Mouse (Mus musculus): Measurements from ENCODE around the gene Zfand4. TPM values are rescaled to one million over a fixed set of nuclear protein-coding genes. Genes with fewer than 3 reads are reported as not detected.
"Not testable (repeated sequence)": the region's sequence is repeated elsewhere in the genome, so short reads cannot be mapped to it uniquely, and the experiment has no call there.

The Zfand4 gene
- total RNA-seq (2021) = 1 to 10 TPM; 7.2 to 8.8 TPM

DNA sequence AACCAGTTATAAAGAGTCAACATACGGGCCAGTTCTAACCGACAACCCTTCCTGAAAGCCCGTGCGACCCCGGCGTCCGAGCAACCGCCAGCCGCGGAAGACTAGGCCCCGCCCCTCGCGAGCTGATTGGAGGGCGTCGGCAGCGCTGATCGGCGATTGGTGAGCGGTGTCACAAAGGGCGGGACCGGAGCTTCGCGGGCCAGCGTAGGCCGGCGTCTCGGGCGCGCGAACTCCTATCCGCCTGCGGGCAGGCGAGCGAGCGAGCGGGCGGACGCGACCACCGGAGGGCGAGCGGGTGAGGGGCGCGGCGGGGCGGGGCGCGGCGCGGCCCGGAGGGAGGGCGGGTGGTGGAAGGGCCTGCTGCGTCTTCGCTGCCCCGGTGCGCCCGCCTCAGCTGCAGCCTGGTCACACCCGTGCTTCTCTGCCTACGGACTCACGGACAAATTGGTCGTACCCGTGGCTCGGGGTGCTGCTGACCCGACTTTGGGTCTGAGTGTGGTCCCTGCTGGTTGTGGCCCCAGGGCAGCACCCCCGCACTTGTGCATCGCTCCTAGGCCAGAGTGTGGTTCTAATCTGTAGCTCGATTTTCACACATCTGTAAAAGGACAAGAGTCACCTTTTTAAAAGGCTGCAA lies at the start of gene Zfand4:
Gene Zfand4, plus strand, starts transcription at position 205 of the 634 bp plus-strand sequence.
- DNase-seq (ENCODE audit: extremely low spot score in 1 of 2, low spot score in 2 of 2) = peak; percentile 89 to 97
- intact Hi-C loops (cut with DNase I) = no loop called here

DNA sequence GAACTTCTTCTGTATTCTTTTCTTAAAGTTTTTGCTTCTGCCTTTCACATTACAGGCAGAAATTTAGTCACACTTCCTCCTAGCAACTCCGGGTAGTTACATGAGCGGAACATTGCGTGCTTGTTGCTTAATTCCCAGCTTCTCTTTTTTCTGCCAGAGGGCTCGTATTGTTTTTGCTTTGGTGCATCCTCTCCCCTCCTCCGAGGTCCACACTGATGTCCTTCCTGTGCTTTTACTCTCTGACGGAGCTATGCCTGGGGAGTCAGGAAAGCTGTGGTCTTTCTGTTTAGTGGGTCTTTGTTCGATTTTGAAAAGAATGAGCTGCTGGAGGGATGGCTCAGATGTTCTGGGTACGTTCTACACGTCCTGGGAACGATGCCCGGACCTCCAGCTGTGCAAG lies 36.3 kb upstream of the Zfand4 start:
- DNase-seq (ENCODE audit: extremely low spot score in 1 of 2, low spot score in 2 of 2) = no peak
- intact Hi-C loops (cut with DNase I) = no loop called here

DNA sequence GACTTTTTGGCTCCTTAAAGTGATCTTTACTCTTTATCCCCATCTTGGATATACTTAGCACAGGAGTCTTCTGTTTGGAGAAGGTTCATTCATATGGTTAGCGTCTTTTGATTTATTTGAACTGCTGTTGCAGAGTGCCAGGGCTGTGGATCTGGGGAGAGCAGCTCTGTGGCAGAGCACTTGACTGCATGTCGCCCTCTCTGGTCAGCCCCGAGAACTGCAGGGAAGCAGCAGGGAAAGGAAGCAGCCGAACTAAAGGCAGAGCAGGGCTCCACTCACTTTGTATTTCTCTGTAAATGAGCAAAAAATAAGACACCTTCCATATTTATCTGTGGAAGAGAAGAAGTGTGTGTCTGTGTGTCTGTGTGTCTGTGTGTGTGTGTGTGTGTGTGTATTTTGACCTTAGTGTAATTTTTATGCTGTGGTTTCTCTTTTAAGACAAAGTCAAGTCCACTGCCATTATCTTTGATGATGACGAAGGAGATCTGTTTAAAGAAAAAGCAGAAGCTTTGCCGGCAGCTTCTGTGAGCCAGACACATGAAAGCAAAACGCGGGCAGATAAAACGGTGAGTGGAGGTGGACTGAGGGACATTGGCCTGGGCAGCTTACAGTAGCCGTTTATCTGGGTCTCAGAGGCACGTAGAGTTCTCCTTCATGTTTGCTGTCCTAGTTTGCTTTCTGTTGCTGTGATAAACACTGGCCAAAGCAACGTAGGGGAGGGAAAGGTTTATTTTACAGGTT lies 35.1 kb upstream of the Zfand4 start:
- intact Hi-C loops (cut with DNase I) = no loop called here
- DNase-seq (ENCODE audit: extremely low spot score in 1 of 2, low spot score in 2 of 2) = peak; percentile 52 to 79

DNA sequence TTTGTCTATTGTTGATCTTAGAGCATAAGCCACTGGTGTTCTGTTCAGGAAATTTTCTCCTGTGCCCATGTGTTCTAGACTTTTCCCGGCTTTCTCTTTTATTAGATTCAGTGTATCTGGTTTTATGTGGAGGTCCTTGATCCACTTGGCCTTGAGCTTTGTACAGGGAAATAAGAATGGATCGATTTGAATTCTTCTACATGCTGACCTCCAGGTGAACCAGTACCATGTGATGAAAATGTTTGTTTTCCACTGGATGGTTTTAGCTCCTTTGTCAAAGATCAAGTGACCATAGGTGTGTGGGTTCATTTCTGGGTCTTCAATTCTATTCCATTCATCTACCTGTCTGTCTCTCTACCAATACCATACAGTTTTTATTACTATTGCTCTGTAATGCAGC lies 29.2 kb upstream of the Zfand4 start:
- DNase-seq (ENCODE audit: extremely low spot score in 1 of 2, low spot score in 2 of 2); intact Hi-C loops (cut with DNase I): not testable (repeated sequence)

DNA sequence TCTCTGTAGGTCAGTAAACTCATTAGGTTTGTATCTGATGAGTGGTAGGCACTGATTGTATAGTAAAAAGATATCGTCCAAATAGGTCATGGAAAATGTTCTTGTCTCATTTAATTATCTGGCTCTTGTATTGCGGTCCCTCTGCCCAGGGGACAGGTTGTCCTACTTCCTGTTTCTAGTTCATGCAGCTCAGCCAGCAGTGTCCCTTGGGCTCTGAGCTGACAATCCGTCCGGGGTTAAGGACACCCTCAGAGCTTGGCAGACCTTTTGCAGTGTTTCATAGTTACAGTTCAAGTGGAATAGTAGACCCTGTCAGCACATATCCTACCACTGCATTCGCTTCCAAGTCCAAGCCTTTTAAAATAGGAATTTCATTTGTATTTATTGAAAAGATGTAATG lies 28.7 kb upstream of the Zfand4 start:
- intact Hi-C loops (cut with DNase I) = no loop called here
- no peak for DNase-seq (ENCODE audit: extremely low spot score in 1 of 2, low spot score in 2 of 2)

DNA sequence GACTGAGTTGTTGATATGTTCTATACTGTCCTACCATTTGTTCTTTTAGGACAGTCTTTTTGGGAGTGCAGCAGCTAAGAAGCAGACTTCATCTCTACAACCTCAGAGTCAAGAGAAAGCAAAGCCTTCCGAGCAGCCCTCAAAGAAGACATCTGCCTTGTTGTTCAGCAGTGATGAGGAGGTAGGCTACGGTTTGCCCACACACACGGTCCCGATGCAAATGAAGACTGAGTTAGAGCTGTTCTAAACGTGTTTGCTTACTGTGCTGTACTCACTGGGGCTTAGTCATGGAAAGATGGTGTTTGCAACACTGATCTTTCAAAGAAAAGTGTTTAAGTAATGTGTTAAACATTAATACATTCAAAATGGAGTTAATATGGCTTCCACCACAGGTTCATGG lies 25.9 kb upstream of the Zfand4 start:
- intact Hi-C loops (cut with DNase I) = no loop called here
- no peak for DNase-seq (ENCODE audit: extremely low spot score in 1 of 2, low spot score in 2 of 2)

DNA sequence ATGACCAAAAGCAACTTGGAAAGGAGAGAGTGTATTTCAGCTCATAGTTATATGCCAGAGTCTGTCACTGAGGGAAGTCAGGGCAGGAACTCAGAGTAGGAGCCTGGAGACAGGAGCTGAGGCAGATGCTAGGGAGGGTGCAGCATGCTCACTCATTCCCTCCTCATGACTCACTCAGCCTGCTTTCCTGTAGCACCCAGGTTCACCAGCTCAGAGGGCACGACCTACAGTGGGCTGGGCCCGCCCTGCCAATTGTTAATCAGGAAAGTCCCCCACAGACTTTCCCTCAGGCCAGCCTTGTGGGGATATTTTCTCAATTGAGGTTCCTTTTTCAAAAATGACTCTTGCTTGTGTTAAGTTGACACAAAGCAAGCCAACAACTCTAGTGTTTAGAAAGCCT lies 23.7 kb upstream of the Zfand4 start:
- intact Hi-C loops (cut with DNase I) = no loop called here
- no peak for DNase-seq (ENCODE audit: extremely low spot score in 1 of 2, low spot score in 2 of 2)

DNA sequence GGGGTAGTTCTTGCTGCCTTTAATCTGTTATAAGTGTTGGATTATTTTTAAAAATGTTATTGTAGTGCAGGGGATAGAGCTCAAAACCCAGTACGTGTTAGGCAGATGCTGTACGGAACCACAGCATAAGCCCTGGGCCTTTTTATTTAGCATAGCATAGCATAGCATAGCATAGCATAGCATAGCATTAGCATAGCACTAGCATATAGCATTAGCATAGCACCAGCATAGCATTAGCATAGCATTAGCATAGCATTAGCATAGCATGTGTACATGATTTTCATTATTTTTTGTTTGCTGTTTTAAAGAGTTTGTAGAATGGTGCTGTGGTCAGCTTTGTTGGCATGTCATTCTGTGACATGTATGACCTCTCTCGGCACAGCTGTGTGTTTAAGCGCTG lies 4.4 kb upstream of the Zfand4 start:
- intact Hi-C loops (cut with DNase I) = no loop called here
- DNase-seq (ENCODE audit: extremely low spot score in 1 of 2, low spot score in 2 of 2) = no peak

DNA sequence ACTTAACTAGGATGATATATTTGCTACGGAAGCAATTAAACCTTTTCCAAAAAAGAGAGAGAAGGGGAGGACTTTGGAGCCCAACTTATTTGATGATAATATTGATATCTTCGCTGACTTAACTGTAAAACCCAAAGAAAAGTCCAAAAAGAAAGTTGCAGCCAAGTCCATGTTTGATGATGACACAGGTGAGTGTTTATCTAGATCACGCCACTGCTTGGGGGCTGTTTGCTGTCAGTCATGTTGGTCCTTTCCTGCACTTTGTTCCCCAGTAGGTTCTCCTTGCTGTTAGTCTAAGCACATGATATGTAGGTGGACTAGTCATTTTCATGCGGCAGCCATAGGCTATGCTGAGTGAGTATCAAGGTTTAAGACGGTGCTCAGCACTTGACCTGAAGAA lies 3.5 kb upstream of the Zfand4 start:
- intact Hi-C loops (cut with DNase I) = no loop called here

DNA sequence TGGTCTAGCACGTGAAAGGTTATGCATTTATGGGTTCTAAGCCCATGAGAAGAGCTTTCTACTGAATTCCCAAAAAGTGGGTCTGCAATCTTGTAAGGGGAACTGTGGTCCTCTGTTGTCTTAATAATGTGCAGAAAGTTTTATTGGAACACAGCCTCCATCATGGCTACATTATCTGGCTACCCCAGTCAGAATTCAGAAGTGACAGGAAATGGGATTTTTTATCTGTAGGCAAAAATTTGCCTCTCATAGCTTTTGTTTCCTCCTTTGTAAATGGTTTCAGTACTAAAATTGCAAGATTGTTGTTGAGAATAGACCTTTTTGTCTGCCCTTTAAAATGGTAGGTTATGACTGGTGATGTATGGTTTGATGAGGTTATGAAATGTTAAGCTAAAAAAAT lies 1.2 kb upstream of the Zfand4 start:
- intact Hi-C loops (cut with DNase I) = no loop called here

More for the DNA sequence above, 3.5 kb upstream of the Zfand4 start:
- no peak for DNase-seq (ENCODE audit: extremely low spot score in 1 of 2, low spot score in 2 of 2)

DNA sequence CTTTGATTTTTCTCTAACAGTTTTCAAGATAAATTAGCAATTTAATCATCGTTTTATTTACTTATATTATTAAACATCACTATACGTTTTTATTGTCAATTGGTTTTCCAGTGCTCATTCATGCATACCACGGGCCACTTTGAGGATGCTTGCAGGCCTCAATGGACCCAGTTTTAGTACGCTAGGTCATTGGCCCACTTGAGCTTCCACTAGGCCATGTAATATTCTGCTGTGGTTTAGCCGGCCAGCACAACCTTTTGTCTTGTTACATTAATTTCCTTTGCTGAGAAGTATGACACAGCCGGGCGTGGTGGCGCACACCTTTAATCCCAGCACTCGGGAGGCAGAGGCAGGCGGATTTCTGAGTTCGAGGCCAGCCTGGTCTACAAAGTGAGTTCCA lies 814 bp downstream of the Zfand4 start:
- intact Hi-C loops (cut with DNase I) = loop anchor here (5.0 kb wide), 1 partner anchor 157 kb away; no protein-coding TSS in a partner anchor
- no peak for DNase-seq (ENCODE audit: extremely low spot score in 1 of 2, low spot score in 2 of 2)

More for the DNA sequence above, 1.2 kb upstream of the Zfand4 start:
- no peak for DNase-seq (ENCODE audit: extremely low spot score in 1 of 2, low spot score in 2 of 2)

DNA sequence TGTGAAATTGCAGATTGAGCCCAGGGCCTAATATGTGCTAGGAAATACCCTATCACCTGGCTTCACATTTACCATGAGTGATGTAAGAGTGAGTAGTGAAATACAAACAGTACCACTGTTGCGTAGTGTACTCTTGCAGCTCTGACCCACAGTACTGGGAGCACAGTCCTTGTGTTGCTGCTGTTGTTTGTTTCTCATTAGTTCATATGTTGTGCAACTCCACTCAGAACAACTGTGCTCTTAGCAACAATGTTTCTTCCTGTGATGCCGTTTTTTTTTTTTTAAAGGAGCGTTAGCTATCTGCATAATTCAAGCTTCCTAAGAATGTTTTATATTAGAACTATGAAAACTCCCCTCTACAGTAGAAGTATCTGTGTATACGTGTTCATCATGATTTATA lies 1.6 kb downstream of the Zfand4 start:
- no peak for DNase-seq (ENCODE audit: extremely low spot score in 1 of 2, low spot score in 2 of 2)
- intact Hi-C loops (cut with DNase I) = loop anchor here (5.0 kb wide), 1 partner anchor 157 kb away; no protein-coding TSS in a partner anchor

DNA sequence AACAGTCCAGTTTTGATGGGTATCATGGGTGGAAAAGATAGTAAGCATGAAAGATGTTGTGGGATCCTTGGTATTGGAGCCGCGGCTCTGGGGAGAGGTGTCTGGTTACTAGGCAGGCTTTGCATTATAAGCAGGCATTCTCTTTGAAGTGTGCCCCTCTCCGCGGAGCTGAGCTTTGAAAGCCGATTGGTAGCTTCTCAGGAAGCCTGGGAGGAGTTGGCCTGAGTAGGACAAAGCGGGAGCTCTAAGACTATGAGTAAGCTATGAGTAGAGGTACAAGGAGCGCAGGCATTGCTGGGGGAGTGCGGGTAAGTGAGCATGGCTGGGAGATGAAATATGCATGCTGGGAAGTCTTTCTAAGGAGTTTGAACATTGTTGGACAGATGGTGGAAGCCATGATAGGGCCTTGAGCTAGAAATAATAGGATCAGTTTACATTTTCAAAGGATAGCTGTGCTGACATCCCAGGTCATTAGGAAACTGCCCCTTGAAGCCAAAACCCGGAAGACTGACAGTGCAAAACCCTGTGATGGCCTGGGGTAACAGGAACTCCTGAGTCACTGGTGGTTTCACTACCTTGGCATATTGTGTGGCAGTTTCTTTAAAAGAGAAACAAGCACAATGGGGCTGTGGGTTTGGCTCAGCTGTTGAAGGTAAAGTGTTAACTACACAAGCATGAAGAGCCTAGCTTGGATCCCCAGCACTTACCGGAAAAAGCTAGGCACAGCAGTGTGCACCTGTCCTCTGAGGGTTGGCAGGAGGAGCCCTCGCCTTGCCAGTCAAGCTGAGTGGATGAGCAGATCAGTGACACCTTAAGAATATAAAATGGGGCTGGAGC lies 2.5 kb downstream of the Zfand4 start:
- intact Hi-C loops (cut with DNase I) = loop anchor here (5.0 kb wide), 1 partner anchor 156 kb away; no protein-coding TSS in a partner anchor

DNA sequence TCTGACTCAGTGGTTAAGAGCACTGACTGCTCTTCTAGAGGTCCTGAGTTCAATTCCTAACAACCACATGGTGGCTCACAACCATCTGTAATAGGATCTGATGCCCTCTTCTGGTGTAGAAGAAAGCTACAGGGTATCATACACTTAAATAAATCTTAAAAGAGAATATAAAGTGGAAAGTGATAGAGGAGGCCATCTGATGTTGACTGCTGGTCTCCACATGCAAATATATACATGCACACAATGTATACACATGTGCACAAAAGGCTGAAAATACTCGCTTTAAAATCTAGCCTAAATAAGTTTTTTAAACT lies 3.0 kb downstream of the Zfand4 start:
- no peak for DNase-seq (ENCODE audit: extremely low spot score in 1 of 2, low spot score in 2 of 2)
- intact Hi-C loops (cut with DNase I) = loop anchor here (5.0 kb wide), 1 partner anchor 155 kb away; no protein-coding TSS in a partner anchor

More for the DNA sequence above, 2.5 kb downstream of the Zfand4 start:
- peak; percentile 16 to 28 for DNase-seq (ENCODE audit: extremely low spot score in 1 of 2, low spot score in 2 of 2)

DNA sequence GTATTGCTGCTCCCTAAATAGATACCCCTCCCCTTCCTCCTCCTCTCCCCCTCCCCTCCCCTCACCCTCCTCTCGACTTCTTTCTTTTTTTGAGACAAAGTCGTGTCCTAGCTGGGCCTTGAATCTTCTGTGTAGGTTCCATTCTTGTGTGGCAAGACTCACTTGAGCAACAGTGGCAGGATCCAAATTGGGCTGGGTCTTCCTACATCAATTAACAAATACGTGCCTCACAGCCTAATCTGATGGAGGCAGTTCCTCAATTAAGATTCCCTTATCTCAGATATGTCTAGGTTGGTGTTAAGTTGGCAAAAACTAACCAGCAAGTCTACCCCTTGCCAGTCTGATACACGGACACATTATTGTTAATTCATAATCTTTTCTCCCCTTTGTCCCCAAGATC lies 11.7 kb downstream of the Zfand4 start:
- DNase-seq (ENCODE audit: extremely low spot score in 1 of 2, low spot score in 2 of 2) = no peak
- intact Hi-C loops (cut with DNase I) = no loop called here

DNA sequence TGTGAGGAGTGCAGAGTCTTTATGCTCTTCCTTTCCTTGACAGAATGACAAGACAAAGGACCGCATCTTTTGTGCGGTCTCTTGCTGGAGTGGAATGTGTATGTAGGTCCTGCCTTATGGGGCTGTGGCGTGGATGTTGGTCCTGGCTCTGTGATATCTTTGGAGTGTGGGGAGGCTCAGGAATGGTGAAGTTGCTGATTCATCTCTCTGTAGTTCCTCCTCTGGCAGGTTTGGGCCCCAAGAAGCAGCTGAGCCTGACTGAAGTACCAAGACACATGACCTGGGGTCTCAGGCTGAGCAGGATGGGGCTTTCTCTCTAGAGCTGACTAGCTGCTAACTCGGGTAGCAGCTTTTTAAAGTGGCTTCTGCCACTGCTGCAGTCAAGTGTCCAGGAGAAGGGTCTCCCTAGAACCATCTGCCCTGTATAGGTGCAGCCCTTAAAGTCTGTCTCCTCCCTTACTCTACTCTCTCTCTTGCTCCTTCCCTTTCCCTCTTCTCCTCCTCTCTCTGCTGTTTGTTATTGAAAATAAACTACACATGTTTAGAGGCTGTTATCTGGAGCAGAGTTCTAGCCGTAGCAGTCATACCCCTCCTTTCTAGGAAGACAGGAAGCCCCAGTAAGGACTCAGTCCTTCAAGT lies 14.8 kb downstream of the Zfand4 start:
- DNase-seq (ENCODE audit: extremely low spot score in 1 of 2, low spot score in 2 of 2) = no peak
- intact Hi-C loops (cut with DNase I) = no loop called here

DNA sequence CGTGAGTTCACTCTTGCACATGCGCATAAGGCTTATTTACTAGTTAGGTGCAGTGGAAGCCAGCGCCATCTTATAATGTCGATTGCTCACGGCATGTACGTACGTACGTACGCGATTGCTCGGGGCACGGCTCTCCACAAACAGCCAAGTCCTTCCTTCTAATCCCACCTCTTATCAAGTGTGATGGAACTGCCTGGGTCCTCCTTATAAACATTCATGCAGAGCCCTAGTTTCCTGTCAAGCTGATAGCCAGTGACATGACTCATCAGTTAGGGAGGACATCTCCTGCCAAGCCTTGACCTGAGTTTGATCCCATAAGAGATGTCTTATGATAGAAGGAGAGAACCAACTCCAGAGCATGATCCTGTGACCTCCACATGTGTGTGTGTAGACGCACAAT lies 17.0 kb downstream of the Zfand4 start:
- no peak for DNase-seq (ENCODE audit: extremely low spot score in 1 of 2, low spot score in 2 of 2)
- intact Hi-C loops (cut with DNase I) = no loop called here

DNA sequence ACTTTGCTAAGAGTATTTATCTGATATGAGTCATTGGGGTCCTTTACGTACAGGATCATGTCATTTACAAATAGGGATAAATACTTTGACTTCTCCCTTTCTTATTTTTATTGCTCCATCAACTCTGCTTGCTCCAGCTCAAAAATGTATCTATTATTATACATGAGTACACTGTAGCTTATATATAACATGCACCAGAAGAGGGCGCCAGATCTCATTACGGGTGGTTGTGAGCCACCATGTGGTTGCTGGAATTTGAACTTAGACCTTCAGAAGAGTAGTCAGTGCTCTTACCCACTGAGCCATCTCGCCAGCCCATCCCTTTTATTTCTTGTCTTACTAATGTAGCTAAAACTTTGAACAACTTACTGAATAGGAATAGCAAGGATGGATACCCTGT lies 18.5 kb downstream of the Zfand4 start:
- intact Hi-C loops (cut with DNase I) = no loop called here
- DNase-seq (ENCODE audit: extremely low spot score in 1 of 2, low spot score in 2 of 2) = no peak

DNA sequence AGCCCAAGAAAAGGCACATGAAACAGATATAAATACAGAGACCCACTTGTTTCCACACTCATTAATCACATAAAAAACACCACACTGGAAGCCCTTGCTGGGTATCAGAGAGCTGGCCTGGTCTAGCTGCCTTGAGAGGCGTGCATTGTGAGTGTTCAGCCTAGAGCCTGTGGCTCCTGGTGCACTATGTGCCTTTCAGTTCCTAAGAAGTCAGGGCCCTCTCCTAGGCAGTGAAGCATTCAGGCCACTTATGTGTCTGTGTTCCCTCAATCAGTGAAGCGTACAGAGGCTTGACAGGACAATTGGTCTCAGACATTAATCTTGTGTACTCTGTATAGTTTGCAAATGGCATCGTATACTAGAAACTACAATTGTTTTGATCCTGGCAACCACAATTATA lies 19.3 kb downstream of the Zfand4 start:
- intact Hi-C loops (cut with DNase I) = no loop called here
- DNase-seq (ENCODE audit: extremely low spot score in 1 of 2, low spot score in 2 of 2) = no peak

Data from left cerebral cortex, postnatal 10 days (tissue).